Mouse (Mus musculus) stomach, postnatal 0 days (tissue): Measurements from ENCODE around the gene Cebpe. TPM values are rescaled to one million over a fixed set of nuclear protein-coding genes. Genes with fewer than 3 reads are reported as not detected.
A peak's percentile ranks its signal among the peaks of the same experiment; 100 is the strongest.

Experiments used
- ATAC-seq: fragments of 200-750 bp; cut with Nextera tagmentation; 2 replicates; pipeline ENCODE4 v1.8.0; 2017; ENCODE audit not compliant: low FRiP score, low TSS enrichment
- DNase-seq: peaks from one replicate; pipeline ENCODE4 v3.0.0-alpha.2; 2016; ENCODE audit warnings: low spot score
- H3K27ac ChIP-seq: fragments of 300-500 bp; sonication (generic); replicated peaks from 2 replicates; pipeline ENCODE4 v1.5.1; 2014; ENCODE audit warnings: mild to moderate bottlenecking, control low read depth
- H3K27me3 ChIP-seq: fragments of 300-500 bp; sonication (generic); 2 replicates; pipeline ENCODE4 v1.6.1; 2014; ENCODE audit warnings: low read length; ENCODE audit not compliant: control insufficient read depth, insufficient read depth
- H3K36me3 ChIP-seq: fragments of 300-500 bp; sonication (generic); 2 replicates; pipeline ENCODE4 v1.6.1; 2014; ENCODE audit warnings: low read length, mixed read lengths; ENCODE audit not compliant: control insufficient read depth, insufficient read depth
- H3K4me1 ChIP-seq: fragments of 300-500 bp; sonication (generic); replicated peaks from 2 replicates; pipeline ENCODE4 v1.6.1; 2014; ENCODE audit warnings: antibody characterized with exemption; ENCODE audit not compliant: control insufficient read depth, insufficient read depth
- H3K4me2 ChIP-seq: fragments of 300-500 bp; sonication (generic); replicated peaks from 2 replicates; pipeline ENCODE4 v1.6.1; 2014; ENCODE audit warnings: low read depth, mild to moderate bottlenecking, control low read depth, moderate library complexity
- H3K4me3 ChIP-seq: fragments of 300-500 bp; sonication (generic); 2 replicates; pipeline ENCODE4 v1.5.1; 2014; ENCODE audit warnings: low read depth, low read length, control low read depth
- H3K9ac ChIP-seq: fragments of 300-500 bp; sonication (generic); 2 replicates; pipeline ENCODE4 v1.6.1; 2014; ENCODE audit warnings: mild to moderate bottlenecking, low read length, control low read depth, mixed read lengths
- H3K9me3 ChIP-seq: fragments of 300-500 bp; sonication (generic); 2 replicates; pipeline ENCODE4 v1.6.1; 2016; ENCODE audit warnings: low read length; ENCODE audit not compliant: control insufficient read depth
- CTCF ChIP-seq: IDR thresholded peaks from 2 replicates; pipeline ENCODE4 v1.5.1; 2016; ENCODE audit warnings: antibody characterized with exemption, low read depth, mild to moderate bottlenecking, moderate library complexity
- EP300 ChIP-seq: optimal IDR thresholded peaks from 2 replicates; pipeline ENCODE3; 2016; ENCODE audit warnings: antibody characterized with exemption
- WGBS: fragments of 180-500 bp; shearing (Covaris S2); extraction: QIAGEN DNeasy Blood & Tissue Kit; methylation state at CpG from one replicate; pipeline ENCODE4 v1.1.7; 2014; 5-methylcytosine and 5-hydroxymethylcytosine counted together
- polyA plus RNA-seq: library from polyadenylated mRNA; unstranded; fragments of >200 nt; fragmentation: Nextera tagmentation; extraction: Ambion mirVana; gene quantifications from 2 replicates; pipeline ENCODE4 v1.2.1, GENCODE M21; 2015

The Cebpe gene
- polyA plus RNA-seq, 1 experiment from 2014 or later, result 0.10 TPM

GRCm38 (mm10) chr14:54737634-54738033 lies 25.7 kb upstream of the Cebpe start:
- 86% methylated on average over 10 of the region's 10 CpGs for WGBS
- Histone ChIP-seq H3K27ac (no peak overlapping the region), H3K27me3 (no peaks in the 10 kb centered on the region)

GRCm38 (mm10) chr14:54736555-54737552 lies 24.9 kb upstream of the Cebpe start:
- H3K36me3 ChIP-seq, result no peaks in the 10 kb centered on the region
- WGBS, result 60% methylated on average over 14 of the region's 14 CpGs
- no peak for DNase-seq

More at GRCm38 (mm10) chr14:54737634-54738033, 25.7 kb upstream of the Cebpe start:
- DNase-seq (no peak), ATAC-seq (no peak)
- no peak overlapping the region for H3K9ac ChIP-seq
- H3K4me3 ChIP-seq, result no peak overlapping the region
- H3K9me3 ChIP-seq, result no peaks in the 10 kb centered on the region
- TF ChIP-seq CTCF, result no peak
- TF ChIP-seq EP300, result no peak
- no peaks in the 10 kb centered on the region for H3K36me3 ChIP-seq
- no peaks in the 10 kb centered on the region for H3K4me1 ChIP-seq
- H3K4me2 ChIP-seq, result no peak overlapping the region

GRCm38 (mm10) chr14:54735221-54735620 lies 23.2 kb upstream of the Cebpe start:
- ATAC-seq (no peak), DNase-seq (no peak)
- WGBS, result 57% methylated on average over 4 of the region's 4 CpGs
- no peak overlapping the region for H3K9ac ChIP-seq
- H3K9me3 ChIP-seq, result no peaks in the 10 kb centered on the region
- no peak overlapping the region for H3K27ac ChIP-seq
- H3K4me2 ChIP-seq, result no peak overlapping the region
- H3K4me1 ChIP-seq, result no peaks in the 10 kb centered on the region
- H3K36me3 ChIP-seq, result no peaks in the 10 kb centered on the region
- no peaks in the 10 kb centered on the region for H3K27me3 ChIP-seq
- TF ChIP-seq CTCF (no peak), EP300 (no peak)
- no peak overlapping the region for H3K4me3 ChIP-seq

More at GRCm38 (mm10) chr14:54736555-54737552, 24.9 kb upstream of the Cebpe start:
- no peak for TF ChIP-seq CTCF
- TF ChIP-seq EP300, result no peak
- ATAC-seq, result peak; percentile 51; the same call in 1 of the 2 replicates
- no peak overlapping the region for H3K4me2 ChIP-seq
- no peak overlapping the region for H3K9ac ChIP-seq
- H3K4me1 ChIP-seq, result no peaks in the 10 kb centered on the region
- H3K4me3 ChIP-seq, result no peak overlapping the region
- no peak overlapping the region for H3K27ac ChIP-seq
- no peaks in the 10 kb centered on the region for H3K9me3 ChIP-seq
- no peaks in the 10 kb centered on the region for H3K27me3 ChIP-seq

- Histone ChIP-seq H3K9ac (no peak overlapping the region), H3K9me3 (no peaks in the 10 kb centered on the region), H3K27me3 (no peaks in the 10 kb centered on the region), H3K4me1 (no peaks in the 10 kb centered on the region), H3K36me3 (no peaks in the 10 kb centered on the region), H3K4me2 (no peak overlapping the region), H3K4me3 (no peak overlapping the region), H3K27ac (no peak overlapping the region)
- no peak for DNase-seq
- ATAC-seq, result no peak
- WGBS, result 67% methylated on average over 4 of the region's 4 CpGs
- TF ChIP-seq EP300, result no peak
- TF ChIP-seq CTCF, result no peak
These were observed 22.0 kb upstream of the Cebpe start for GRCm38 (mm10) chr14:54734004-54734403.

- Histone ChIP-seq H3K36me3 (no peaks in the 10 kb centered on the region), H3K9ac (no peak overlapping the region), H3K27ac (no peak overlapping the region), H3K4me3 (no peak overlapping the region), H3K27me3 (no peaks in the 10 kb centered on the region), H3K9me3 (no peaks in the 10 kb centered on the region), H3K4me2 (no peak overlapping the region), H3K4me1 (no peaks in the 10 kb centered on the region)
- no peak for TF ChIP-seq EP300
- no peak for TF ChIP-seq CTCF
- DNase-seq (no peak), ATAC-seq (no peak)
- whole genome bisulfite sequencing, result 87% methylated on average over 8 of the region's 8 CpGs
These were observed 20.2 kb upstream of the Cebpe start for GRCm38 (mm10) chr14:54732206-54732605.

GRCm38 (mm10) chr14:54730305-54730704 lies 18.3 kb upstream of the Cebpe start:
- no peak overlapping the region for H3K4me3 ChIP-seq

More at GRCm38 (mm10) chr14:54730305-54730704, 18.3 kb upstream of the Cebpe start:
- H3K9ac ChIP-seq, result no peak overlapping the region
- H3K4me2 ChIP-seq, result no peak overlapping the region
- no peaks in the 10 kb centered on the region for H3K9me3 ChIP-seq
- H3K36me3 ChIP-seq, result no peaks in the 10 kb centered on the region
- TF ChIP-seq EP300 (no peak), CTCF (no peak)
- H3K4me1 ChIP-seq, result no peaks in the 10 kb centered on the region
- DNase-seq (no peak), ATAC-seq (no peak)
- H3K27me3 ChIP-seq, result no peaks in the 10 kb centered on the region
- H3K27ac ChIP-seq, result no peak overlapping the region
- 65% methylated on average over 6 of the region's 6 CpGs for WGBS
